Mouse (Mus musculus) kidney, embryonic 14.5 days (tissue): ENCODE measurements at regions not wholly inside any gene's neighbourhood (a gene's known extent, or its start where the extent isn't known, plus 50 kb on each side); places are given as distances from the start of the nearest gene placed in this dataset.
"Not testable (repeated sequence)": the region's sequence is repeated elsewhere in the genome, so short reads cannot be mapped to it uniquely, and the experiment has no call there.

ENCODE experiments used
- ATAC-seq: fragments of 200-750 bp; cut with Nextera tagmentation; 2 replicates; pipeline ENCODE4 v1.8.0; 2017; ENCODE audit warnings: moderate number of reproducible peaks, mild to moderate bottlenecking, moderate TSS enrichment, moderate library complexity; ENCODE audit not compliant: low FRiP score, low TSS enrichment
- H3K27ac ChIP-seq: fragments of 300-500 bp; sonication (generic); 2 replicates; pipeline ENCODE4 v1.5.1; 2014; ENCODE audit warnings: low read depth, mild to moderate bottlenecking, low read length, moderate library complexity, mixed read lengths
- H3K27me3 ChIP-seq: fragments of 300-500 bp; sonication (generic); 2 replicates; pipeline ENCODE4 v1.6.1; 2014; ENCODE audit warnings: mild to moderate bottlenecking, low read length; ENCODE audit not compliant: control insufficient read depth, insufficient read depth
- H3K36me3 ChIP-seq: fragments of 300-500 bp; sonication (generic); 2 replicates; pipeline ENCODE4 v1.6.1; 2014; ENCODE audit warnings: low read length, mixed read lengths; ENCODE audit not compliant: control insufficient read depth, insufficient read depth
- H3K4me1 ChIP-seq: fragments of 300-500 bp; sonication (generic); 2 replicates; pipeline ENCODE4 v1.6.1; 2014; ENCODE audit warnings: low read length, mixed read lengths; ENCODE audit not compliant: control insufficient read depth, insufficient read depth
- H3K4me2 ChIP-seq: fragments of 300-500 bp; sonication (generic); replicated peaks from 2 replicates; pipeline ENCODE4 v1.6.1; 2014; ENCODE audit warnings: low read depth, mild to moderate bottlenecking, low read length
- H3K4me3 ChIP-seq: fragments of 300-500 bp; sonication (generic); 2 replicates; pipeline ENCODE4 v1.5.1; 2014; ENCODE audit warnings: mild to moderate bottlenecking, low read length
- H3K9ac ChIP-seq: fragments of 300-500 bp; sonication (generic); 2 replicates; pipeline ENCODE4 v1.6.1; 2014; ENCODE audit warnings: low read depth, mild to moderate bottlenecking, low read length, moderate library complexity
- H3K9me3 ChIP-seq: fragments of 300-500 bp; sonication (generic); 2 replicates; pipeline ENCODE4 v1.6.1; 2016; ENCODE audit warnings: low read length; ENCODE audit not compliant: control insufficient read depth
- WGBS: fragments of 180-500 bp; shearing (Covaris S2); extraction: QIAGEN DNeasy Blood & Tissue Kit; methylation state at CpG from one replicate; pipeline ENCODE4 v1.1.7; 2014; 5-methylcytosine and 5-hydroxymethylcytosine counted together

GRCm38 (mm10) chr2:160545527-160545926 lies 100.2 kb upstream of the Top1 start:
- H3K9me3 ChIP-seq, result no peaks in the 10 kb centered on the region
- H3K9ac ChIP-seq, result no peak overlapping the region
- WGBS, result 10% methylated on average over 4 of the region's 4 CpGs
- H3K4me3 ChIP-seq, result no peak overlapping the region
- no peaks in the 10 kb centered on the region for H3K36me3 ChIP-seq
- peaks cover 7% of the 10 kb centered on the region; the same call in 1 of the 2 replicates for H3K4me1 ChIP-seq
- H3K27me3 ChIP-seq, result no peaks in the 10 kb centered on the region
- H3K27ac ChIP-seq, result no peak overlapping the region
- H3K4me2 ChIP-seq, result no peak overlapping the region
- no peak for ATAC-seq

GRCm38 (mm10) chr2:160552121-160552669 lies 93.5 kb upstream of the Top1 start:
- Histone ChIP-seq H3K9ac (no peak overlapping the region), H3K9me3 (no peaks in the 10 kb centered on the region), H3K4me2 (0 out of 2 replicates have a peak overlapping the region, but pooled peaks have one; percentile 4), H3K4me1 (peaks cover 4% of the 10 kb centered on the region; the same call in 1 of the 2 replicates), H3K4me3 (no peak overlapping the region), H3K27ac (no peak overlapping the region), H3K36me3 (no peaks in the 10 kb centered on the region), H3K27me3 (no peaks in the 10 kb centered on the region)
- 0 out of 2 replicates have a peak, but pooled peaks have one; percentile 28 for ATAC-seq
- 40% methylated on average over 19 of the region's 19 CpGs for WGBS

- WGBS, result 55% methylated on average over 14 of the region's 14 CpGs
- no peak for ATAC-seq
- no peaks in the 10 kb centered on the region for H3K9me3 ChIP-seq
- H3K4me1 ChIP-seq, result no peaks in the 10 kb centered on the region
- H3K4me3 ChIP-seq, result no peak overlapping the region
- no peaks in the 10 kb centered on the region for H3K36me3 ChIP-seq
- H3K27ac ChIP-seq, result no peak overlapping the region
- H3K9ac ChIP-seq, result no peak overlapping the region
- H3K4me2 ChIP-seq, result no peak overlapping the region
- no peaks in the 10 kb centered on the region for H3K27me3 ChIP-seq
Observed at GRCm38 (mm10) chr2:160561711-160562110, 84.0 kb upstream of the Top1 start.

GRCm38 (mm10) chr2:160567813-160568212 lies 77.9 kb upstream of the Top1 start:
- Histone ChIP-seq H3K27me3 (no peaks in the 10 kb centered on the region), H3K4me1 (no peaks in the 10 kb centered on the region), H3K4me2 (no peak overlapping the region), H3K27ac (no peak overlapping the region), H3K9me3 (no peaks in the 10 kb centered on the region), H3K36me3 (no peaks in the 10 kb centered on the region), H3K4me3 (no peak overlapping the region), H3K9ac (no peak overlapping the region)
- 91% methylated on average over 4 of the region's 4 CpGs for WGBS
- no peak for ATAC-seq

- no peaks in the 10 kb centered on the region for H3K9me3 ChIP-seq
- ATAC-seq, result no peak
- H3K36me3 ChIP-seq, result no peaks in the 10 kb centered on the region
- no peaks in the 10 kb centered on the region for H3K27me3 ChIP-seq
- H3K4me1 ChIP-seq, result no peaks in the 10 kb centered on the region
- no peak overlapping the region for H3K4me3 ChIP-seq
- H3K27ac ChIP-seq, result no peak overlapping the region
- H3K9ac ChIP-seq, result no peak overlapping the region
- 85% methylated on average over 5 of the region's 5 CpGs for WGBS
- no peak overlapping the region for H3K4me2 ChIP-seq
Observed at GRCm38 (mm10) chr2:160569496-160569895, 76.2 kb upstream of the Top1 start.

GRCm38 (mm10) chr2:160578384-160579320 lies 67.0 kb upstream of the Top1 start:
- 12% methylated on average over 17 of the region's 17 CpGs for WGBS
- H3K36me3 ChIP-seq, result no peaks in the 10 kb centered on the region
- no peaks in the 10 kb centered on the region for H3K9me3 ChIP-seq
- no peak overlapping the region for H3K27ac ChIP-seq
- H3K27me3 ChIP-seq, result peaks cover 41% of the 10 kb centered on the region
- peaks cover 3% of the 10 kb centered on the region; the same call in 1 of the 2 replicates for H3K4me1 ChIP-seq
- ATAC-seq, result peak; percentile 72; the same call in 1 of the 2 replicates
- H3K9ac ChIP-seq, result no peak overlapping the region
- H3K4me2 ChIP-seq, result no peak overlapping the region
- no peak overlapping the region for H3K4me3 ChIP-seq

GRCm38 (mm10) chr2:160580250-160580649 lies 65.4 kb upstream of the Top1 start:
- Histone ChIP-seq H3K4me1 (peaks cover 3% of the 10 kb centered on the region; the same call in 1 of the 2 replicates), H3K36me3 (no peaks in the 10 kb centered on the region), H3K27ac (no peak overlapping the region), H3K9ac (no peak overlapping the region), H3K4me3 (no peak overlapping the region), H3K4me2 (no peak overlapping the region), H3K27me3 (peaks cover 44% of the 10 kb centered on the region), H3K9me3 (no peaks in the 10 kb centered on the region)
- WGBS, result 25% methylated on average over 9 of the region's 9 CpGs
- ATAC-seq, result no peak

- 12% methylated on average over 9 of the region's 9 CpGs for WGBS
- Histone ChIP-seq H3K27ac (no peak overlapping the region), H3K9ac (no peak overlapping the region), H3K9me3 (no peaks in the 10 kb centered on the region), H3K4me2 (no peak overlapping the region; the same call in 1 of the 2 replicates), H3K27me3 (peaks cover 44% of the 10 kb centered on the region), H3K36me3 (no peaks in the 10 kb centered on the region), H3K4me3 (no peak overlapping the region), H3K4me1 (peaks cover 3% of the 10 kb centered on the region; the same call in 1 of the 2 replicates)
- ATAC-seq, result no peak
Observed at GRCm38 (mm10) chr2:160581029-160581428, 64.7 kb upstream of the Top1 start.

GRCm38 (mm10) chr2:160583034-160583433 lies 62.7 kb upstream of the Top1 start:
- H3K27ac ChIP-seq, ATAC-seq, H3K4me3 ChIP-seq, H3K4me2 ChIP-seq, H3K9me3 ChIP-seq, H3K4me1 ChIP-seq, H3K9ac ChIP-seq, H3K36me3 ChIP-seq: not testable (repeated sequence)
- peaks cover 38% of the 10 kb centered on the region for H3K27me3 ChIP-seq
- 97% methylated on average over 19 of the region's 19 CpGs for WGBS
